Mouse (Mus musculus) CH12.LX (cell line): ENCODE measurements around the gene Usp19.

Experiments used
- CHD2 ChIP-seq: IDR thresholded peaks from 2 replicates; pipeline ENCODE4 v1.6.1; 2011; ENCODE audit warnings: low read length, improper control_type of control experiment
- EP300 ChIP-seq: IDR thresholded peaks from 2 replicates; pipeline ENCODE4 v1.6.1; 2011; ENCODE audit warnings: low read length, improper control_type of control experiment
- HCFC1 ChIP-seq: IDR thresholded peaks from 2 replicates; pipeline ENCODE4 v1.6.1; 2012; ENCODE audit warnings: low read depth, mild to moderate bottlenecking, inconsistent platforms, low read length, improper control_type of control experiment
- KAT2A ChIP-seq: IDR thresholded peaks from 2 replicates; pipeline ENCODE4 v1.6.1; 2012; ENCODE audit warnings: low read length, improper control_type of control experiment, inconsistent platforms; ENCODE audit not compliant: insufficient replicate concordance
- POLR2A ChIP-seq: IDR thresholded peaks from 2 replicates; pipeline ENCODE4 v1.6.1; 2011; ENCODE audit warnings: low read depth, mild to moderate bottlenecking, improper control_type of control experiment, low read length
- RAD21 ChIP-seq: IDR thresholded peaks from 2 replicates; pipeline ENCODE4 v1.6.1; 2011; ENCODE audit warnings: low read depth, mild to moderate bottlenecking, low read length, improper control_type of control experiment, moderate library complexity

GRCm38 (mm10) chr9:108445125-108445524 lies 45.3 kb upstream of the Usp19 start:
- TF ChIP-seq HCFC1 (no peak), EP300 (no peak), POLR2A (no peak), RAD21 (no peak), CHD2 (no peak), KAT2A (no peak)
